Mouse (Mus musculus): ENCODE data around the gene Gm9922. TPM values are rescaled to one million over a fixed set of nuclear protein-coding genes. Genes with fewer than 3 reads are reported as not detected.

The Gm9922 gene
- total RNA-seq (2015): not detected in 2 replicates
- total RNA-seq (2017): not detected in 2 replicates

GRCm38 (mm10) chr14:101729237-101729971 lies at the start of gene Gm9922, which contains the start of gene Lmo7:
TSS of gene Gm9922 (minus strand) at chr14:101729814.
TSS of gene Lmo7 (plus strand) at chr14:101729957.
- peak; percentile 66 for ATAC-seq (replicated peaks; ENCODE audit: poor library complexity)

- no peak for ATAC-seq (replicated peaks; ENCODE audit: poor library complexity)
These were observed 48.8 kb upstream of the Gm9922 start for GRCm38 (mm10) chr14:101778426-101778825.

GRCm38 (mm10) chr14:101777129-101777493 lies 47.5 kb upstream of the Gm9922 start:
- ATAC-seq (replicated peaks; ENCODE audit: poor library complexity): no peak

GRCm38 (mm10) chr14:101776296-101777128 lies 46.9 kb upstream of the Gm9922 start:
- no peak for ATAC-seq (replicated peaks; ENCODE audit: poor library complexity)

GRCm38 (mm10) chr14:101774631-101775030 lies 45.0 kb upstream of the Gm9922 start:
- peak; percentile 68 for ATAC-seq (replicated peaks; ENCODE audit: poor library complexity)

- ATAC-seq (replicated peaks; ENCODE audit: poor library complexity): no peak
These were observed 42.1 kb upstream of the Gm9922 start for GRCm38 (mm10) chr14:101771756-101772155.

- no peak for ATAC-seq (replicated peaks; ENCODE audit: poor library complexity)
These were observed 41.7 kb upstream of the Gm9922 start for GRCm38 (mm10) chr14:101771336-101771735.

GRCm38 (mm10) chr14:101763762-101764295 lies 34.2 kb upstream of the Gm9922 start:
- no peak for ATAC-seq (replicated peaks; ENCODE audit: poor library complexity)

GRCm38 (mm10) chr14:101762267-101762666 lies 32.7 kb upstream of the Gm9922 start:
- no peak; the same call in 1 of the 2 replicates for ATAC-seq (replicated peaks; ENCODE audit: poor library complexity)

- ATAC-seq (replicated peaks; ENCODE audit: poor library complexity): no peak
These were observed 25.8 kb upstream of the Gm9922 start for GRCm38 (mm10) chr14:101755425-101755824.

- no peak for ATAC-seq (replicated peaks; ENCODE audit: poor library complexity)
These were observed 21.3 kb upstream of the Gm9922 start for GRCm38 (mm10) chr14:101750910-101751309.

- ATAC-seq (replicated peaks; ENCODE audit: poor library complexity): no peak
These were observed 18.8 kb upstream of the Gm9922 start for GRCm38 (mm10) chr14:101748436-101748835.

- ATAC-seq (replicated peaks; ENCODE audit: poor library complexity): no peak
These were observed 18.2 kb upstream of the Gm9922 start for GRCm38 (mm10) chr14:101747811-101748210.

GRCm38 (mm10) chr14:101746635-101747034 lies 17.0 kb upstream of the Gm9922 start:
- no peak for ATAC-seq (replicated peaks; ENCODE audit: poor library complexity)

GRCm38 (mm10) chr14:101737501-101737900 lies 7.9 kb upstream of the Gm9922 start:
- ATAC-seq (replicated peaks; ENCODE audit: poor library complexity): no peak

- no peak for ATAC-seq (replicated peaks; ENCODE audit: poor library complexity)
These were observed 4.1 kb upstream of the Gm9922 start for GRCm38 (mm10) chr14:101733542-101734303.

- peak; percentile 22; the same call in 1 of the 2 replicates for ATAC-seq (replicated peaks; ENCODE audit: poor library complexity)
These were observed 518 bp upstream of the Gm9922 start for GRCm38 (mm10) chr14:101729972-101730692.

- ATAC-seq (replicated peaks; ENCODE audit: poor library complexity): no peak
These were observed 15.2 kb downstream of the Gm9922 start for GRCm38 (mm10) chr14:101714414-101714813.

- no peak for ATAC-seq (replicated peaks; ENCODE audit: poor library complexity)
These were observed 22.5 kb downstream of the Gm9922 start for GRCm38 (mm10) chr14:101707088-101707487.

GRCm38 (mm10) chr14:101704479-101704878 lies 25.1 kb downstream of the Gm9922 start:
- no peak for ATAC-seq (replicated peaks; ENCODE audit: poor library complexity)

Data from megakaryocyte progenitor cell, adult 5-6 weeks (primary cell).